Mouse (Mus musculus) erythroblast, embryonic 14.5 days (primary cell): ENCODE results near the gene Kdm6a.

Source experiments
- GATA1 ChIP-seq: IDR thresholded peaks from 2 replicates; pipeline ENCODE4 v1.6.1; 2012; ENCODE audit warnings: low read length, inconsistent platforms, mixed read lengths
- TAL1 ChIP-seq: IDR thresholded peaks from 3 replicates; pipeline ENCODE4 v1.6.1; 2012; ENCODE audit warnings: low read length, inconsistent platforms, mixed read lengths

- no peak for TF ChIP-seq GATA1
- TF ChIP-seq TAL1: no peak
Measured at GRCm38 (mm10) chrX:18254767-18255166, 92.4 kb downstream of the Kdm6a start.
